Mouse (Mus musculus) liver, adult (tissue): ENCODE measurements around the gene Vangl2.

Experiments
- GATA4 ChIP-seq: IDR thresholded peaks from 2 replicates; pipeline ENCODE4 v1.6.1; 2014; ENCODE audit warnings: mild to moderate bottlenecking, low read length; ENCODE audit not compliant: insufficient replicate concordance

Gene Vangl2

DNA sequence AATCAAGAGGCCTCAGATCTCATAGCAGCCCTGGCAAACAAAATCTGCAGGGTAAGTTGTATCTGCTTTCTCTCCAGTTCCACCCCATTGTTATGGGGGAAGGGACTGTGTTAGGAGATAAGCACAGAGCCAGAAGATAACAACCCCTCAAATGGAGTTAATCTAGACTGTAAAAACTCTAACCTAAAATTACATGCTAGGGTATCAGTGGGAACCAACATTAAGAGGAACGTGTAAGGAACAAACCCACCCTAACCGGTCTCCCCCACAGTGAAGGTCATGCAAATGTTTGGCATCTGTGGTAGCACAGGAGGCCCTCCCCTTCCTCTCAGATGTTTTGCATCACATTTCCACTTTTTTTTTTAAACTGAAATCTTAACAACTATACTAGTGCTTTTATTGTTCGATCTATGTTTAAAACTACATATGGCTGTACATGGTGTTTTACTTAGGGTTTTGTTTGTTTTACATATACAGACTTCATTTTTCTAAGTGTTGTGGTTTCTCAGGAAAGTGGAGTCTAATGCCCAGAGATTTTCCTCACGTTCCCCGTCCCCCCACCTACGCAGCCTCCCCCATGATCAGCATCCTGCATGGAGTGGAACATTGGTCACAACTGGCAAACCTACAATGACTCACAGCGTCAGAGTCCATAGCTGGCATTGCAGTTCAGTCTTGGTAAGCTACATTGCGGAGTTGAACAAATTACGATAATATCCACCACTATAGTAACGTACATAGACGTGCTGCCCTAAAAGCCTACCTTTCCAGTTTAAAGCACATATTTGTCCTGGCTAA, 33.1 kb downstream of the Vangl2 start:
- peak; percentile 81; the same call in 1 of the 2 replicates for TF ChIP-seq GATA4

DNA sequence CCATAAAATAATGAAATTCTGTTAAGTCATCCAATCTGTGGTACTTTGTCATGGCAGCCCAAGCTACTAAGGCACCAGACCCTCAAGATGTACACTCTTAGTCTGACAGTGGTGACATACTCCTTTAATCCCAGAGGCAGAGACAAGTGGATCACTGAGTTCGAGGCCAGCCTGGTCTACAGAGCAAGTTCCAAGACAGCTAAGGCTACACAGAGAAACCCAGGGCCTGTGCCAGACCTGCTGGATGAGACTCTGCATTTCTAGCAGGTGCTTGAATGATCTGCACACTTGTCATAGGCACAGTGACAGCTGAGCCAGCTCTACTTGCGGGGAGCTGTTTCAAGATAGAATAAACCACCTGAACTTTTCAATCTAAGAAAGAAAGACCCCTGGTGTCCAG, 33.7 kb downstream of the Vangl2 start:
- no peak for TF ChIP-seq GATA4

GRCm38 (mm10) chr1:171992901-171993530, 35.2 kb downstream of the Vangl2 start:
- TF ChIP-seq GATA4: peak; percentile 70; the same call in 1 of the 2 replicates

GRCm38 (mm10) chr1:171991883-171992282, 36.4 kb downstream of the Vangl2 start:
- TF ChIP-seq GATA4: no peak

DNA sequence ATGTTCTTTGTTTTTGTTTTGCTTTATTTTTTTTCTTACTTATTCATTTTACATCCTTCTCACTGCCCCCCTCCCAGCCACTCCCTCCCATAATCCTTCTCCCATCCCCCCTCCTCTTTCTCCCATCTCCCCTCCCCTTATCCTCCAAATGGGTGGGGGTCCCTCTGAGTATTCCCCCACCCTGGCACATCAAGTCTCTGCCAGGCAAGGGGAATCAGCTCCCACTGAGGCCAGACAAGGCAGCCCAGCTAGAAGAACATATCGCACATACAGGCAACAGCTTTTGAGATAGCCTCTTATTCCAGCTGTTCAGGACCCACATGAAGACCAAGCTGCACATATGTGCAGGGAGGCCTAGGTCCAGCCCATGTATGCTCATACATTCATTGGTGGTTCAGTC, 44.1 kb downstream of the Vangl2 start:
- TF ChIP-seq GATA4: no peak

- TF ChIP-seq GATA4: no peak
Observed at GRCm38 (mm10) chr1:171983372-171984001, 44.8 kb downstream of the Vangl2 start.

- TF ChIP-seq GATA4: no peak
Observed at GRCm38 (mm10) chr1:171982740-171983139, 45.5 kb downstream of the Vangl2 start.

- no peak for TF ChIP-seq GATA4
Observed at GRCm38 (mm10) chr1:171982170-171982569, 46.1 kb downstream of the Vangl2 start.

GRCm38 (mm10) chr1:171979969-171980730, 48.1 kb downstream of the Vangl2 start:
- no peak for TF ChIP-seq GATA4

GRCm38 (mm10) chr1:171977891-171978290, 50.4 kb downstream of the Vangl2 start:
- TF ChIP-seq GATA4: no peak

DNA sequence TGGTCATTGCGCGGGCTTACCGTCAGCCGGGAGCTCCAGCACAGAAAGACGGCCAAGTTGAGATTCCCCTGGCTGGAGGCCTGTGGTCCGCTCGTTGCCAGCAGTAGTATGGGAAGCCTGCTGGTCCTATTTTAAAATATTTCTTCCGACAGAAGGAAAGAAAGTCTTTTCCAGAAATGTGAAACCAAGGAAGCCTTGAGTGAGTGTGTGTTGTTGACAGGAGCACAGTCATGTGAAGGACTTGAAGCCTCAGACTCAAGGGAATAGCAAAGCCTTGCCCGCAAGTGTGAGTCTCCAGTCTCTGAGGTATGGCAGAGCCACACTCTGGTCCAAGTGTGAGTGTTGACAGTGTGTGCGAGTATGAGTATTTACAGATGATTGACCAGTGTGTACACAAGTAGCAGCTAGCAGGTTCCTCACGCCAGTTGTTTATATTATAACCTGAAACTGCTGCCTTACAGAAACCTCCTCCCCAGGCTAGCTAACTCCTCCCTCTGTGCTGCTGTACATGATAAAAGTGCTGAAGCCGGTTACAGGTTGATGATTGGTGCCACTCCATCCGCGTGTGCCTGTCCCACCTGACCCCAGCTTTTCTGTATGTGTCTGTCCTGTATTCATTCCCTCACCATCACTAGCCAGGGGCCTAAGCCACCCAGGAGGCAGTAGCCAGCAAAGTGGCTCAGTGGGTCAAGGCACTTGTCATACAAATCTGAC, 51.3 kb downstream of the Vangl2 start:
- TF ChIP-seq GATA4: no peak

- no peak for TF ChIP-seq GATA4
Observed at GRCm38 (mm10) chr1:171975831-171976230, 52.4 kb downstream of the Vangl2 start.

DNA sequence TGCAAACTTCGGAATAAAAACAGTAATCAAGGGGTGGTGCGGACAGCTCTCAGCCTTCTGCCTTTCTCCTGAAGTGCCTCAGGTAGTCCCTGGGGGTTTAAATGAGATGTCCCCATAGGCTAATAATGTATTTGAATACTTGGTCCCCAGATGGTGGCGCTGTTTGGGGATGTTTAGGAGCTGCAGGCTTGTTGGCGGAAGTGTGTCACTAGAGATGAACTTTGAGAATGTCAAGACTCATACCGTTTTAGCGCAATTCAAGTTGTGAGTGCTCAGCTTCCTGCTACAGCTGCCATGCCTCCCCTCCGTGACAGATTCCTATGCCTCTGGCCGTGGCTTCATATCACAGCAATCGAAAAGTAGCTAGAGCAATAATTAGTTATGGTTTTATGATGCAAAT, 52.9 kb downstream of the Vangl2 start:
- TF ChIP-seq GATA4: no peak

- no peak for TF ChIP-seq GATA4
Observed at GRCm38 (mm10) chr1:171970854-171971586, 57.2 kb downstream of the Vangl2 start.
